Mouse (Mus musculus) myocyte (in vitro differentiated cells): ENCODE measurements around the gene Ces2f. TPM values are rescaled to one million over a fixed set of nuclear protein-coding genes. Genes with fewer than 3 reads are reported as not detected.

Experiments
- H3K27me3 ChIP-seq: one replicate; pipeline ENCODE4 v1.6.1; 2011; ENCODE audit not compliant: control insufficient read depth, insufficient read depth, insufficient read length
- H3K36me3 ChIP-seq: one replicate; pipeline ENCODE4 v1.6.1; 2011; ENCODE audit not compliant: control insufficient read depth, insufficient read depth
- H3K4me2 ChIP-seq: one replicate; pipeline ENCODE4 v1.6.1; 2011; ENCODE audit warnings: low read depth, control low read depth
- H3K4me3 ChIP-seq: one replicate; pipeline ENCODE4 v1.5.1; 2011; ENCODE audit warnings: mild to moderate bottlenecking, control low read depth, moderate library complexity
- H3K79me2 ChIP-seq: one replicate; pipeline ENCODE4 v1.6.1; 2011; ENCODE audit not compliant: control insufficient read depth, insufficient read depth
- H3ac ChIP-seq: one replicate; pipeline ENCODE4 v1.6.1; 2011; ENCODE audit not compliant: control insufficient read depth, insufficient read length
- CEBPB ChIP-seq: IDR thresholded peaks from 2 replicates; pipeline ENCODE4 v1.6.1; 2011; ENCODE audit warnings: mild to moderate bottlenecking, moderate library complexity; ENCODE audit not compliant: poor library complexity, insufficient read depth, severe bottlenecking
- E2F4 ChIP-seq: IDR thresholded peaks from one replicate; pipeline ENCODE4 v1.6.1; 2011; ENCODE audit warnings: mild to moderate bottlenecking, control low read depth, moderate library complexity; ENCODE audit not compliant: insufficient read depth
- MAX ChIP-seq: IDR thresholded peaks from one replicate; pipeline ENCODE4 v1.6.1; 2011; ENCODE audit warnings: low read depth, mild to moderate bottlenecking, control low read depth
- MYOD1 ChIP-seq, 3 experiments: IDR thresholded peaks; one replicate each; pipeline ENCODE4 v1.6.1; 2011; ENCODE audit warnings: control low read depth in 2 of 3, low read depth in 2 of 3, mild to moderate bottlenecking in 2 of 3, moderate library complexity in 1 of 3; ENCODE audit not compliant: insufficient read length in 2 of 3, control insufficient read depth in 1 of 3
- MYOG ChIP-seq, 3 experiments: IDR thresholded peaks; one replicate each; pipeline ENCODE4 v1.6.1; 2011; ENCODE audit warnings: control low read depth in 2 of 3, low read depth in 2 of 3, mild to moderate bottlenecking in 2 of 3; ENCODE audit not compliant: insufficient read length in 2 of 3, control insufficient read depth in 1 of 3, insufficient read depth in 1 of 3
- POLR2A ChIP-seq: IDR thresholded peaks from one replicate; pipeline ENCODE4 v1.6.1; 2011; ENCODE audit warnings: low read depth, mild to moderate bottlenecking, control low read depth, moderate library complexity; ENCODE audit not compliant: insufficient read length
- POLR2AphosphoS2 ChIP-seq: IDR thresholded peaks from one replicate; pipeline ENCODE4 v1.6.1; 2011; ENCODE audit warnings: low read depth, control low read depth; ENCODE audit not compliant: insufficient read length
- REST ChIP-seq: IDR thresholded peaks from one replicate; pipeline ENCODE4 v1.6.1; 2011; ENCODE audit warnings: mild to moderate bottlenecking, control low read depth, moderate library complexity; ENCODE audit not compliant: insufficient read depth, insufficient read length
- SRF ChIP-seq: IDR thresholded peaks from one replicate; pipeline ENCODE4 v1.6.1; 2011; ENCODE audit warnings: low read depth; ENCODE audit not compliant: control insufficient read depth, insufficient read length
- TCF12 ChIP-seq: IDR thresholded peaks from one replicate; pipeline ENCODE4 v1.6.1; 2011; ENCODE audit warnings: mild to moderate bottlenecking, control low read depth; ENCODE audit not compliant: poor library complexity, insufficient read depth, severe bottlenecking
- TCF3 ChIP-seq: IDR thresholded peaks from one replicate; pipeline ENCODE4 v1.6.1; 2011; ENCODE audit warnings: low read depth, control low read depth; ENCODE audit not compliant: insufficient read length
- USF1 ChIP-seq: IDR thresholded peaks from one replicate; pipeline ENCODE4 v1.6.1; 2011; ENCODE audit warnings: low read depth, mild to moderate bottlenecking, control low read depth, moderate library complexity
- polyA plus RNA-seq: library from polyadenylated mRNA; unstranded; fragments of >200 nt; fragmentation: generic; extraction: Trizol; gene quantifications from one replicate; pipeline ENCODE4 v1.2.1, GENCODE M21; 2012; ENCODE audit warnings: missing spikeins

The Ces2f gene
- polyA plus RNA-seq, 1 experiment, result 0.02 TPM

GRCm38 (mm10) chr8:104963375-104963894 lies 16.3 kb downstream of the Ces2f start:
- H3ac ChIP-seq, result no peak overlapping the region
- no peak overlapping the region for H3K4me2 ChIP-seq
- H3K27me3 ChIP-seq, result no peaks in the 10 kb centered on the region
- H3K4me3 ChIP-seq, result no peak overlapping the region
- no peak for TF ChIP-seq MYOD1 (IDR thresholded peaks at IDR 0.05; ENCODE audit: control insufficient read depth in 1 of 3, insufficient read length in 2 of 3, low read depth in 2 of 3)
- TF ChIP-seq MAX, result no peak
- TF ChIP-seq REST, result no peak
- no peak for TF ChIP-seq POLR2AphosphoS2
- TF ChIP-seq SRF, result no peak
- TF ChIP-seq E2F4, result no peak
- no peak for TF ChIP-seq TCF12
- no peak for TF ChIP-seq CEBPB
- no peak for TF ChIP-seq TCF3
- TF ChIP-seq MYOG (IDR thresholded peaks at IDR 0.05; ENCODE audit: control insufficient read depth in 1 of 3, insufficient read depth in 1 of 3, insufficient read length in 2 of 3, low read depth in 2 of 3), result no peak
- TF ChIP-seq USF1, result no peak
- no peak for TF ChIP-seq POLR2A
- H3K79me2 ChIP-seq, result no peaks in the 10 kb centered on the region
- no peaks in the 10 kb centered on the region for H3K36me3 ChIP-seq

GRCm38 (mm10) chr8:104984126-104984525 lies 37.0 kb downstream of the Ces2f start:
- Histone ChIP-seq H3K79me2 (no peaks in the 10 kb centered on the region), H3K36me3 (no peaks in the 10 kb centered on the region), H3K4me3 (no peak overlapping the region), H3K4me2 (no peak overlapping the region), H3ac (no peak overlapping the region), H3K27me3 (no peaks in the 10 kb centered on the region)
- TF ChIP-seq CEBPB, result no peak

DNA sequence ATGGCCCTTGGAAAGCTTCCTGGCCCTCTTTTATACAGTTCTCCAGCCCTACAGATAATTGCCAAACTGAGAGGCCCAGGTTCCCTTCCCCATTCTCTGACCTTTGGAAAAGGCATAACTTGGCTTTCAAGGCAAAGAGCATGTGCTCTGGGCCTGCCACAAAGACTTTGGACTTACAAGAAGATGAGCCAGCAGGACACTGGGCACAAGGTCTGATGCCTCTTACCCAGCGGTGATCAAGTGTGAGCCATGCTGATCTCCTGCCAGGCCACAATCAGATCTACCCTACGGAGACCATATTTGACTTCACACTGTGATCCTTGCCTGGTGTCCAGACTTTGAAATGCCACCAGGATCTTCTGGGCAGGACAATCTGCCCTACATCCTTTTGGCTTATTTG lies 37.8 kb downstream of the Ces2f start:
- H3K4me2 ChIP-seq, result no peak overlapping the region
- TF ChIP-seq POLR2A, result no peak
- no peak for TF ChIP-seq USF1
- no peak for TF ChIP-seq TCF3
- no peak for TF ChIP-seq POLR2AphosphoS2
- TF ChIP-seq CEBPB, result no peak
- TF ChIP-seq E2F4, result no peak
- no peak for TF ChIP-seq MYOD1 (IDR thresholded peaks at IDR 0.05; ENCODE audit: control insufficient read depth in 1 of 3, insufficient read length in 2 of 3, low read depth in 2 of 3)
- TF ChIP-seq SRF, result no peak
- TF ChIP-seq REST, result no peak
- no peak for TF ChIP-seq MAX
- no peak overlapping the region for H3K4me3 ChIP-seq
- H3K36me3 ChIP-seq, result no peaks in the 10 kb centered on the region
- H3ac ChIP-seq, result no peak overlapping the region
- H3K79me2 ChIP-seq, result no peaks in the 10 kb centered on the region
- H3K27me3 ChIP-seq, result no peaks in the 10 kb centered on the region

GRCm38 (mm10) chr8:104998191-104998590 lies 51.0 kb downstream of the Ces2f start:
- Histone ChIP-seq H3ac (no peak overlapping the region), H3K79me2 (no peaks in the 10 kb centered on the region), H3K4me3 (no peak overlapping the region), H3K27me3 (no peaks in the 10 kb centered on the region), H3K4me2 (no peak overlapping the region), H3K36me3 (no peaks in the 10 kb centered on the region)
- TF ChIP-seq CEBPB (no peak), POLR2A (no peak), TCF3 (no peak), SRF (no peak), E2F4 (no peak)

DNA sequence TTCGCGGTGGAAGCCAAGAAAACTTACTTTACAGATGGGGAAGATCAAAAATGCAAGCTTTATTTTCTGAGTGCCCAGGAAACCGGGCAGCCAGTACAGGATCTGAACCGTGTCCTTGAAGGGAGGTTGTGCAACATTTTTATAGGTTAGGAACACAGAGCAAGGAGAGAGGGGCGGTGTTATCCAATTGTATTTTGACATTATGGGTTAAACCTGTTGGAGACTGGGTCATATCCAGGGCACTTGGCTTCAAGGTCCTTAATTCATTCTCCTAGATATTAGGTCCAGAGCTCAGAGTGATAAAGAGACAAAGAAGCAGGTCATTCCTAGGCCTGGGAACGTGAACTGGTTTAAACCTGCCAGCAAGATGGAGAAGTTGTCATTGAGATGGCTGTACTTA lies 52.0 kb downstream of the Ces2f start:
- Histone ChIP-seq H3ac (no peak overlapping the region), H3K4me3 (no peak overlapping the region), H3K79me2 (no peaks in the 10 kb centered on the region), H3K4me2 (no peak overlapping the region), H3K27me3 (no peaks in the 10 kb centered on the region), H3K36me3 (no peaks in the 10 kb centered on the region)
- TF ChIP-seq SRF (no peak), E2F4 (no peak), MAX (no peak), USF1 (no peak), CEBPB (no peak), POLR2A (no peak), TCF12 (no peak), MYOG (IDR thresholded peaks at IDR 0.05; ENCODE audit: control insufficient read depth in 1 of 3, insufficient read depth in 1 of 3, insufficient read length in 2 of 3, low read depth in 2 of 3) (no peak), TCF3 (no peak), POLR2AphosphoS2 (no peak), MYOD1 (IDR thresholded peaks at IDR 0.05; ENCODE audit: control insufficient read depth in 1 of 3, insufficient read length in 2 of 3, low read depth in 2 of 3) (no peak), REST (no peak)
